26 mouse cellular contexts compared by ENCODE assay signal in genomic region chr7:123248166-123248565, GRCm38 (mm10). TPM values are rescaled to one million over a fixed set of nuclear protein-coding genes. Genes with fewer than 3 reads are reported as not detected.
"Had no signal": no experiment of that assay in that cellular context is flagged by ENCODE, and none has a peak within 500 bp of the region (broad histone marks: within the 10 kb centered on the region; RNA-seq: fewer than 3 reads in every experiment).

No protein-coding gene starts in this region.

- H3K9ac ChIP-seq: heart, embryonic 13.5 days; heart, embryonic 15.5 days; hindbrain, embryonic 13.5 days; hindbrain, embryonic 15.5 days; intestine, embryonic 15.5 days; limb, embryonic 12.5 days; liver, embryonic 13.5 days; liver, embryonic 15.5 days had no signal

- H3K4me3 ChIP-seq: heart, adult 2 months; heart, embryonic 13.5 days; heart, embryonic 15.5 days; hindbrain, embryonic 13.5 days; hindbrain, embryonic 15.5 days; intestine, embryonic 15.5 days; layer of hippocampus, adult 2 months; left cerebral cortex, adult 2 months; limb, embryonic 10.5 days; limb, embryonic 12.5 days; liver, embryonic 13.5 days; liver, embryonic 15.5 days had no signal

- ATAC-seq: hindbrain, postnatal 0 days; intestine, embryonic 15.5 days had no signal

- H3K27me3 ChIP-seq: heart, embryonic 13.5 days; heart, embryonic 15.5 days; hindbrain, embryonic 13.5 days; hindbrain, embryonic 15.5 days; intestine, embryonic 15.5 days; limb, embryonic 12.5 days; liver, embryonic 13.5 days; liver, embryonic 15.5 days had no signal

- H3K4me1 ChIP-seq: hindbrain, embryonic 13.5 days; limb, embryonic 10.5 days; limb, embryonic 12.5 days had no signal

- H3K9me3 ChIP-seq: heart, embryonic 13.5 days; heart, embryonic 15.5 days; hindbrain, embryonic 13.5 days; hindbrain, embryonic 15.5 days; intestine, embryonic 15.5 days; limb, embryonic 10.5 days; limb, embryonic 12.5 days; liver, embryonic 13.5 days; liver, embryonic 15.5 days had no signal

- DNase-seq: gastrocnemius, postnatal 14 days; gastrocnemius, postnatal 36 days; heart, adult 11 months; heart, adult 2 months; heart, postnatal 14 days; heart, postnatal 36 days; kidney, adult 18-20 months; kidney, postnatal 10 days; kidney, postnatal 25 days; kidney, postnatal 4 days; liver; liver, embryonic 13.5 days had no signal

- H3K27ac ChIP-seq: heart, adult 2 months; heart, embryonic 13.5 days; heart, embryonic 15.5 days; hindbrain, embryonic 13.5 days; hindbrain, embryonic 15.5 days; hindbrain, postnatal 0 days; intestine, embryonic 15.5 days; layer of hippocampus, adult 2 months; left cerebral cortex, adult 2 months; limb, embryonic 10.5 days; limb, embryonic 12.5 days; liver, embryonic 13.5 days; liver, embryonic 15.5 days had no signal

- H3K36me3 ChIP-seq: heart, embryonic 13.5 days; heart, embryonic 15.5 days; hindbrain, embryonic 13.5 days; hindbrain, embryonic 15.5 days; intestine, embryonic 15.5 days; limb, embryonic 10.5 days; limb, embryonic 12.5 days; liver, embryonic 13.5 days; liver, embryonic 15.5 days had no signal

RNA-seq across cellular contexts. Expression of gene Slc5a11, which starts 33.6 kb away (rescaled TPM):
- total RNA-seq: gastrocnemius, adult 18-20 months; gastrocnemius, adult 8-10 months; gastrocnemius, postnatal 14 days; gastrocnemius, postnatal 36 days; heart, adult 2 months; heart, postnatal 14 days; heart, postnatal 36 days had no signal
- polyA plus RNA-seq: heart, embryonic 11.5 days; heart, embryonic 15.5 days had no signal
